Mouse (Mus musculus): ENCODE results near the gene Myrip.

DNA sequence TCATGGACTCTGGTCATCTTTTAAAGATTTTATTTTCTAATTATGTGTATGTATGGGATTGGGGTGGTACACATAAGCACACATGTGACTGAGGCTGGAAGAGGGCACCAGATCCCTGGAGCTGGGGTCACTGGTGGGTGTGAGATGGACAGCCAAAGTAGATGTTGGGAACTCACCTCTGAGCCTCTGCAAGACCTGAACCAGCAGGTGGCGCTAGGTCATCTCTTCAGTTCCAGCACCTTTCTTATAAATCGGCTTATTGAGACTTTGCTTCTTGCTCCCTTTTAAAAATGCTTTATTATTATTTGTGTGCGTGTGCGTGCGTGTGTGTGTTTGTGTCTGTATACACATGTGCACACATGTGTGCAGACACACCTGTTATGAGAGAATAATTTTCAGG is 109.1 kb downstream of the Myrip start:
- TF ChIP-seq GATA1 (IDR thresholded peaks at IDR 0.05; ENCODE audit: low read length) = no peak
- no peak for TF ChIP-seq TAL1 (IDR thresholded peaks at IDR 0.05; ENCODE audit: low read length)

Measured in erythroblast, embryonic 14.5 days (primary cell).